In the genomic region with DNA sequence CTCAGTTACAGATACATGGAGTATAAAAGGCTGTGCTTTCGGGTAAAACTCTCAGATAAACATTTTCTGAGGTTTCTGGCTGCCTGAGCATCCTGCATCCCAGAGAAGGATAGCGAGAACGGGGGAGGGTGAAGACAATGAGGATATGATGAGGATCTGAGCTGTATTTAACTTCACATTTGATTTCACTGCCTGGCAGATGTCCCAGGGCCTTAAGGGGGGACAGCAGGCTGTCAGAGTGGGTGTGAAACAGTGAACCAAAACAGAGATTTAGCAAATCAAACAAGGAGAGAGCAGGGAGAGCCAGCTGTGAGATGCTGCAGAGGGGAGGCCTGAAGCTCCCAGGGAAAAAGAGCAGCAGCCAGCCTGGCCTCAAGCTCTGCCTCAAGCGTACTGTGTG, we compare ENCODE assay signal across 12 mouse cellular contexts. TPM values are rescaled to one million over a fixed set of nuclear protein-coding genes. Genes with fewer than 3 reads are reported as not detected.
DNase-seq lines count a peak whose midpoint lies in the region; ATAC-seq and TF ChIP-seq lines count a peak whose summit lies in the region.
"Had no signal": no experiment of that assay in that cellular context is flagged by ENCODE, and none has a peak within 500 bp of the region (broad histone marks: within the 10 kb centered on the region; RNA-seq: fewer than 3 reads in every experiment).

No protein-coding gene starts in this region.

- 59% methylated on average over 4 of the region's 4 CpGs for WGBS in hindbrain, embryonic 14.5 days
- 76% methylated on average over 4 of the region's 4 CpGs for WGBS in hindbrain, embryonic 11.5 days
- WGBS in forebrain, embryonic 16.5 days: 40% methylated on average over 4 of the region's 4 CpGs

- no peaks in the 10 kb centered on the region for H3K36me3 ChIP-seq in hindbrain, embryonic 14.5 days (replicated peaks; ENCODE audit: control insufficient read depth, insufficient read depth)
- no peaks in the 10 kb centered on the region for H3K36me3 ChIP-seq in hindbrain, embryonic 11.5 days (ENCODE audit: control insufficient read depth, insufficient read depth, low read length)
- H3K36me3 ChIP-seq in forebrain, embryonic 16.5 days (ENCODE audit: control insufficient read depth, insufficient read depth): no peaks in the 10 kb centered on the region

- intact Hi-C loops in left cerebral cortex, postnatal 4 days (cut with DNase I): no loop called here

- 0 out of 2 replicates have a peak, but pooled peaks have one; percentile 28 for ATAC-seq in hindbrain, embryonic 14.5 days (ENCODE audit: low FRiP score)
- no peak for ATAC-seq in hindbrain, embryonic 11.5 days (ENCODE audit: low FRiP score)
- peak; percentile 84 for ATAC-seq in forebrain, embryonic 16.5 days

- H3K27me3 ChIP-seq in hindbrain, embryonic 14.5 days (ENCODE audit: control insufficient read depth, insufficient read depth, low read length): no peaks in the 10 kb centered on the region
- H3K27me3 ChIP-seq in hindbrain, embryonic 11.5 days (ENCODE audit: control insufficient read depth, insufficient read depth, low read length): no peaks in the 10 kb centered on the region
- H3K27me3 ChIP-seq in forebrain, embryonic 16.5 days (replicated peaks; ENCODE audit: control insufficient read depth, insufficient read depth, low read length): no peaks in the 10 kb centered on the region

- H3K4me1 ChIP-seq in hindbrain, embryonic 14.5 days (replicated peaks; ENCODE audit: control insufficient read depth, insufficient read depth, low read length): no peaks in the 10 kb centered on the region
- H3K4me1 ChIP-seq in hindbrain, embryonic 11.5 days (replicated peaks; ENCODE audit: control insufficient read depth, insufficient read depth, low read length): no peaks in the 10 kb centered on the region
- H3K4me1 ChIP-seq in forebrain, embryonic 16.5 days (replicated peaks; ENCODE audit: control insufficient read depth, insufficient read depth, low read length): peaks cover 11% of the 10 kb centered on the region; the same call in 1 of the 2 replicates

- no peak for TF ChIP-seq CTCF in layer of hippocampus, adult 2 months (conservative IDR thresholded peaks at IDR 0.05)

- H3K9ac ChIP-seq in hindbrain, embryonic 14.5 days: no peak overlapping the region
- H3K9ac ChIP-seq in hindbrain, embryonic 11.5 days (ENCODE audit: low read depth, low read length): no peak overlapping the region
- H3K9ac ChIP-seq in forebrain, embryonic 16.5 days (replicated peaks; ENCODE audit: low read depth, low read length): no peak overlapping the region; the same call in 1 of the 2 replicates

- no peak for DNase-seq in hindbrain, embryonic 14.5 days (ENCODE audit: low spot score)
- no peak for DNase-seq in hindbrain, embryonic 11.5 days (ENCODE audit: low spot score)
- DNase-seq in layer of hippocampus, adult 2 months (ENCODE audit: low spot score in 2 of 2): peak; percentile 64 to 84
- DNase-seq in left cerebral cortex, postnatal 4 days: peak; percentile 52
- DNase-seq in adrenal gland, adult 8-10 months: no peak
- no peak for DNase-seq in thymus, postnatal 0 days (ENCODE audit: low spot score)
- DNase-seq in thymus, postnatal 4 days: no peak
- DNase-seq: cerebellum, postnatal 25 days; thymus, postnatal 36 days had no signal

- H3K4me2 ChIP-seq in hindbrain, embryonic 14.5 days (replicated peaks): no peak overlapping the region
- no peak overlapping the region for H3K4me2 ChIP-seq in hindbrain, embryonic 11.5 days (replicated peaks; ENCODE audit: low read depth, low read length)
- no peak overlapping the region for H3K4me2 ChIP-seq in forebrain, embryonic 16.5 days (ENCODE audit: low read length)

- H3K27ac ChIP-seq in hindbrain, embryonic 14.5 days: peak overlapping the region; percentile 6; the same call in 1 of the 2 replicates
- H3K27ac ChIP-seq in hindbrain, embryonic 11.5 days (ENCODE audit: low read depth, low read length): no peak overlapping the region
- H3K27ac ChIP-seq in forebrain, embryonic 16.5 days (ENCODE audit: low read length): peak overlapping the region; percentile 62
- peak overlapping the region; percentile 70 for H3K27ac ChIP-seq in layer of hippocampus, adult 2 months

- H3K9me3 ChIP-seq in hindbrain, embryonic 14.5 days (ENCODE audit: control insufficient read depth, low read length): no peaks in the 10 kb centered on the region
- no peaks in the 10 kb centered on the region for H3K9me3 ChIP-seq in hindbrain, embryonic 11.5 days (ENCODE audit: control insufficient read depth, low read length)
- H3K9me3 ChIP-seq in forebrain, embryonic 16.5 days (ENCODE audit: control insufficient read depth, low read length): no peaks in the 10 kb centered on the region

- H3K4me3 ChIP-seq in hindbrain, embryonic 14.5 days (replicated peaks; ENCODE audit: low read length): no peak overlapping the region
- H3K4me3 ChIP-seq in hindbrain, embryonic 11.5 days (ENCODE audit: low read depth, low read length): no peak overlapping the region
- no peak overlapping the region for H3K4me3 ChIP-seq in forebrain, embryonic 16.5 days (replicated peaks; ENCODE audit: low read length)
- H3K4me3 ChIP-seq in layer of hippocampus, adult 2 months: no peak overlapping the region

RNA-seq across cellular contexts. Expression of gene Lep, which starts 19.3 kb away (rescaled TPM):
- polyA plus RNA-seq in hindbrain, embryonic 14.5 days (2014; fragmentation: Nextera tagmentation; extraction: Ambion mirVana): not detected in 2 replicates
- not detected in 2 replicates for polyA plus RNA-seq in hindbrain, embryonic 11.5 days (2014; fragmentation: Nextera tagmentation; extraction: Ambion mirVana)
- not detected in 2 replicates for polyA plus RNA-seq in forebrain, embryonic 16.5 days (2015; fragmentation: Nextera tagmentation; extraction: Ambion mirVana)
- not detected for total RNA-seq in layer of hippocampus, adult 2 months (2021)
- total RNA-seq in left cerebral cortex, postnatal 4 days (2021): not detected
- 100 to 1,000 TPM in 1 of 4 experiments, 10 to 100 TPM in 1, 1 to 10 TPM in 2; 2.5 to 252 (median 51.1) TPM for total RNA-seq in adrenal gland, adult 8-10 months (2022)
- polyA plus RNA-seq in thymus, postnatal 0 days (2015; fragmentation: Nextera tagmentation; extraction: Ambion mirVana): 0.12 TPM in 1 of 2 replicates, not detected in the other
- total RNA-seq: hematopoietic stem cell, adult 5-6 weeks had no signal
- polyA plus RNA-seq: liver, adult 2 months had no signal

Comparison
In these comparisons a context has a peak if more than half of its experiments do, and no peak if none do; other contexts are left out.
1. DNase-seq: peak in layer of hippocampus, adult 2 months (2 of 2) and left cerebral cortex, postnatal 4 days (single experiment); none in hindbrain, embryonic 14.5 days (single experiment), hindbrain, embryonic 11.5 days (single experiment), adrenal gland, adult 8-10 months (single experiment), thymus, postnatal 0 days (single experiment) and thymus, postnatal 4 days (single experiment).